Mouse (Mus musculus): ENCODE measurements around the gene Cyp2c23.

Gene Cyp2c23

DNA sequence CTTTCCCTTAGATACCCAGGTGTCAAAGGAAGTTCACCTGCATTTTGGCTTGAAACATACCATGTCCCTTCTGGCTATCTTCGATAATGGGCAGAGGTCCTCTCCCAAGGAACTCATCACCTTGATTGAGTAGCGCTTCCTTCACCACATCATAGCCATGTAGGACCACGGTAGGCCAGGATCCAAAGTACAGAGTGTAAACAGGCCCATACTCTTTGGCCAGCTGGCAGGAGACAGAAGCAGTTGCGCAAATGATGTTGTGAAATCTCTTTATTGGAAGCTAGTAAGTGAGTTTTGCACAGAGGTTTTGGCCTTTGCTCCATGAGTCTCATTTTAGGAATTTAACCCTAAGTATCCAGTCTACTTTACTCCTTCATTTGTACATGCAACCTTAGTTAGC lies 7.5 kb downstream of the Cyp2c23 start:
- DNase-seq = no peak

DNA sequence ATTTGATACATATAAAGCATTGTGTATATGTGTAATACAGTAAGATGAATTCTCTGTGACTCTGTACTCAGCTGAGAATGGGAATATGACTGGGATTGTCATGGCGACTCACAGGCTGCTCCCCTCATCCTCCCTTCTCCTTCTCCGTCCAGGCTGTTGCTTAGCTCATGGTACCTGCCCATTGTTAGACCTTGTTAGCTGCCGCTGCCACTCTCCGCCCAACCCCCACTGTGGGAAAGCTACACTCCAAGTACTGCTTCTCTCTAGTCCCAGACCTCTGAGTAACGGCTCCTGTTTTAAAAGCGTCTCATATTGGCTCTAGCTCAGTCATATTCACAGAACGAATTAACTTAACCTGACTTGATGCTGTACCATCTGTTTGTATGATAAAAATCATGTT lies 9.3 kb downstream of the Cyp2c23 start:
- no peak for DNase-seq

DNA sequence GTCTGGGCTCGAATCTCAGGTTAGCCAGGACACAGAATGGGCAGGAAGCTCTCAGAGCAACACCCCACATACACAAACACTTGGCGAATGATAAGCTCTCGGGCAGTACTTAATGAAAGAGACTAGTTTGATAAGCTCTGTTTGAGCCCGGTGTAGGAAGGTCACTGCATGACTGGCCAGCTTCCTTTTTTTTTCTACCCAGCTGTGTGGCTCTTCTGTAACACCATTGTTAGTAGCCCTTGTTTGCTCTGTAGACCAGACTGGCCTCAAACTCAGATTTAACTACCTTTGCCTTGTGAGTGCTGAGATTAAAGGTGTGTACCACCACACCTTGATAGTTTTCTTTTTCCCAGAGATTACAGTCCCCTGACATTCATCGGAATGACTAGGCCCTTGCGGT lies 15.1 kb downstream of the Cyp2c23 start:
- DNase-seq = no peak

DNA sequence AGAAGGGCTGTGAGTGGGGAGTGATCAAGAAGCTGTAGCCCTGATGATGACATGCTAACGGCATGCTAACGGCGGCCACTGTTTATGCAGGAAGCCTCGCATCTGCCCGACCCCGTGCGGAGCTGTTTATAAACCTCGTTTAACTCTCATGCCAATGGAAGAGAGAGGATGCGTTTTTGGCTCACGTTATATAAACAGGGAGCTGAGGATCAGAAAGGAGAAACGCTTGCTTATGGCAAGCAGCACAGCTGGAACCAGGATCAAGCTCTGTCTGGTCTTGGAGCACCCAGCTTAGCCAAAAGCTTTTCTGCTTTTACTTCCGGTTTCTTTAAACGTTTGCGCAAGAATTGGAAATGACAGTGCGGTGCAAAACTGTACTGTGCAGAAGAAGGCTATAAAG lies 20.2 kb downstream of the Cyp2c23 start:
- DNase-seq = no peak

DNA sequence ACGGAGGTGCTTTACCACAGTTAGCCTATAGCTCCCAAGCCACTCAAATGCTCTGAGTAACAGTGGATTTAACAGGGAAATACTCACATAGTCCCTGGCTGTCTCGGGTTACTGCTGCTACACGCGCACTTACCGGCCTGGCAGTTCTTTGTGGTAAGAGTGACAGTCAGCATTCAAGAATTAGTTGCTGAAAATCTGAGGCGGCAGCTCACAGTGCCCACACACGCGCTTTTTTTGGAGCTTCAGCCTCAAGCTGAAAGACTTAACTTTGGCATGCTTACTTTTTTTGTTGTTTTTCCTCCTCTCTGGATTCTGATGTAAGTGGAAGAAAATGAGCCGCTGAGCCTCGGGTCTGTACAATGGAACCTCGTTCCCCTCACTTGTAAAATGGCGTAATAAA lies 21.8 kb downstream of the Cyp2c23 start:
- DNase-seq = no peak

DNA sequence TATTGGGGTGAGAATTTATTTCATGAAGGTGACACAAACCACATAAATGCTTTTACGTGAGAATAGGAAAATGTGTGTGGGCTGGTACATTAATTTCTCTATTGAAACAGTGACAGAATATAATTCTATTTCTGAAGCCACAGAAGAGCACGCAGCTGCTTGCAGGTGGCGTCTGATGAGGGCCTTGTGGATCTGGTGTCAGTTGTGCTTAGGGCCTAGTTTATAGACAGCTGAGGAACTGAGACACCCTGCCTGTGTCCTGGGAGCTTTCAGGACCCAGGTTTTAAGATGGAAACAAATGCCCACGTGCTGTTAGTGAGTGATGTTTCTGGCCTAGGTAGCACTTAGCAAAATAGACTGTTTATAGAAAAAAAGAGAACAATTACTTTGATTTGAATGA lies 24.0 kb downstream of the Cyp2c23 start:
- DNase-seq = no peak

DNA sequence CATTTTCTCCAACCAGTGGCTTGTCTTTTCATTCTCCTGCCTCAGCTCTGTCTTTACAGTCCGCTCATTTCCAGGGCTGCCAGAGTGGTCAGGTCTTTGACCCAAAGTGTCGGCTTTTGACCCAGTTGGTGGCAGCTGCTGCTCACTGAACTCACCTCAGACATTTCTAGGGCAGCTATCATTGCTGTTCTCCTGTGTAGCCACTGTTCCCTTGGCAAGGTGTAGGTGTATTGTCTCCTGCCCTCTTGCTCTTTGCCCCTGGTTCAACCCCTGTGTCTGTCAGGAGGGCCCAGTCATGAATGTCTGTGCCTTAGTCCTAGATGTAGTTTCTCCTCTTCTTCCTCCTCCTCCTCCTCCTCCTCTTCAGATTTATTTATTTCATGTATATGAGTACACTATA lies 24.7 kb downstream of the Cyp2c23 start:
- DNase-seq = no peak

DNA sequence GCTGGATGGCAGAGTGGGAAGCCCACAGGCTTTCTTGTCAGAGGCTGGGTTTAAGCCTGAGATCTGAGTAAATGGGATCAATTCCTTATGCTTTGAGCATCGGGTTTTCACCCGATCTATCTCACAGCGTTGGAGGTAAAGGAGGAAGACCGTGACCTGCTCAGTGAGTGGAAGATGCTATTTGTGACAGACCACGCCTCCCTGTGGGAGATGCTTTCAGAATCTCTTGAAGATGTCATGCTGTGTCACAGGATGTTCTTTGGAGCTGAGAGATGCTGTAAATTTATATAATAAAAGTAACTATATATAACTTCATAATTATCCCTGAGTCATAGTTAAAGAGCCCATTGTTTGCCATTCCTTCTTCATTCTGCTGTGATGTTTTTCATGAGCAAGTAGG lies 28.3 kb downstream of the Cyp2c23 start:
- no peak for DNase-seq

DNA sequence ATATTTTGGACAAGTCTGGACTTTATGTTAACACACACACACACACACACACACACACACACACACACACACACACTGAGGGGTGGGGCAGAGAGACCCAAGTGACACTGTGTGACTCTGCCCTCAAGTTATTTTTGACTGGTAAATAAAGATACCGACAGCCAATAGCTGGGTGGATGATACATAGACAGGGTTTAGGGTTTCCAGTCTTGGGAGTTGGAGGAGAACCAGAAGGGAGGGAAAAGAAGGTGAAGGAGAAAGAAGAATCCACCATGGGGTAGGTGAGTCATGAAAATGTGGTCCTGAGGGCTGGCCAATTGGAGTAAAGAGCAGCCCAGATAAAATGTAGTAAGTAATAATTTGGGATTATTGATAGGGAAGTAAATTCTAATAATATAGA lies 28.9 kb downstream of the Cyp2c23 start:
- no peak for DNase-seq

DNA sequence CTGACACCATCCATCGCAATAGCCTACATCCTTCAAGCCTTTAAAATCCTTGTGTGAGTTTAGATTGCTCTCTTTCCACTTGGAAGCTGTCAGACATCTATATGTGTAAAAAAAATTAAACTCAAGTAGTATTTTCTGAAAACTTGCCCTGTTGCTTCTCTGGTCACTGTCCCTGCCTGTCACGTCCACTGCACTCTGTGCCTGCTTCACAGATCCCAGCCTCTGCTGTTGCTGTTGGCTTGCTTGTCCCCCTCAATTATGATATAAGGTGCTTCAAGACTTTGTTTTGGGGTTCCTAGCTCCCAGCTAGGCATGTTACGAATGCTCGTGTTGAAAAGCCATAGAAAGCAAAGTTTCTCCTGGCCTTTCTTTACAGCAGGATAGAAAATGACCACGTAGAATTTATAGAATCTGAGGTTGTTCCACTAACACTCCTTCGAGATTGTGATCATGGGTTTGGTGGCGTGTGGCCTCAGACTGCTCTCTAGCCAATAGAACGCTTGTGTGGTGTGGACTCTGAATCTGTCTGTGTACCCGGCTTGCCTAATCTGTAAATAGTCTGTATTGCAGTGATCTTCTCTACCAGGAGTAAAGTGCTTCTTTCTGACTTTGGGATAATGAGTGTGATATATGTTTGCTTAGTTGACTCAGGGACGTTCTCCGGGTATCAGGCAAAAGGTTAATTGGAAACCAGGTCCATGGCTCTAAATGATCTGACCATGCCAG lies 30.0 kb downstream of the Cyp2c23 start:
- no peak for DNase-seq

DNA sequence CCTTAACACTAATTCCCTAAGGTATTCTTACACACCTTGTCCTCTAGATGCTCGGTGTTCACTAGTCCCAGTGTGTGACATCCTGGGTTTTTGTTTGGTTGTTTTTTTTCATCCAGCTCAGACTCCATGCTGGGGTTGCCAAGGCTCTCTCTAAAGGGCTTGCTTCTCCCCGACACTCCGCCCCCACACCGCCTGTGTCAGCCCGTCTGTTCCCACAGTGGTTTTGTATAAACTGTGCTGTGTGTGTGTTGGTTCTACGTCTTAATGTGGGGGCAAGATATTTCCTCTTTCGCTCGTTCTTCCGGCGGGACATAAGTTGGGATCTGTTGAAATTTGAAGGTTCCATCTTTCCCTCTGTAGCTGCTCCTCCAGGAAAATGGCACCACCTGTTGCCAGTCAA lies 30.9 kb downstream of the Cyp2c23 start:
- no peak for DNase-seq

DNA sequence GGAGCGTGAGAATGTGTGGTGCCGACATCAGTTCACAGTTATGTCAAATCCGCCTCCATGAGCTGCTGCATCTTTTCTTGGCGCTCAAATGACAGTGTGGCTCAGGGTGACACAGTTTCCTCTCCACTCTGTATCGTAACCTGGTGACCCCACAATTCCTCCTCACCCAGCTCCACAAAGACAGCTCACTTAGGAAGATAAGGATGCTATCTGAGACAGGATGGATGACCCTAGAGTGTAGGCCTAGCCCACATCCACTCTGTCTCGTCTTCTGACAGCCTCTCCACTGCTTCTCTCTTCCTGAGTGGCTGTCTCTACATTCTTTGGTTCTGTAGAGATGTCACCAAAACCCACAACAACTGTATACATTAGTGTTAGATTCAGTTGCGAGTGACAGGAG lies 33.6 kb downstream of the Cyp2c23 start:
- no peak for DNase-seq

DNA sequence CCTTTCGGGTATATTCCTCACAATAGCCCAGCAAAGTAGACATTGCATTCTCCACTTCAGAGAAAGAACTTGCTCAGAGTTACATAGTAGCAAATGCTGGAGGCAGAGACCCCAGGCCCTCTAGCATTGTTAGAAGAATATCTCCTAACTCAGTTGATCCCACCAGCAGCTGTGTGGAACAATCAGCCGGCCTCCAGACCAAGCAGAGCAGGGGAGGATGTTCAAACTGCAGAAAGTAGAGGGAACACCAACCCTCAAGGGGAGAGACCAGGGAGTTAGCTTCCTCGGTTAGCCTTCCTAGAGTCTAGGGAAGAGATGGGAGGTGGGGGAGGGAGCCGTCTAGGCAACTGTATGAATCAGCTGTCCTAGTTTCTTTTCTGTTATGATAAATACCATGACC lies 36.5 kb downstream of the Cyp2c23 start:
- no peak for DNase-seq

DNA sequence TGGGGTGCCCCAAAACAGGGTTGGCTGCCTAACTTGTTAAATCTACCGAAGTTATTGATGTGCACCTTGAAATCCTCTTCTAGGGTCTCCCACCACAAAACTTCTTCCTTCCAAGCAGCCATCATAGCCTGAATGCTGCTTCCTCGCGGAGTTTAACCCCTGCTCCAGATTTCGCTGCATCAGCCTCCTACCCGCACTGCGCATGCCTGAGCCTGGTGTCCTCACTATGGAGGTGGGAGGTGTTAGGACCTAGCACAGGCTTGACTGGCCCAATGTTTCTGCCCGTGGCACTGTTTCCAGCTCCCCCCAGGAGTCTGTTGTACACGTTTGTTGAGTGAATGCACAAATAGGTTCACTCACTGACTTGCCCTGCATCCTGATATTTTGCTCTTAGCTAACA lies 38.6 kb downstream of the Cyp2c23 start:
- DNase-seq = no peak

DNA sequence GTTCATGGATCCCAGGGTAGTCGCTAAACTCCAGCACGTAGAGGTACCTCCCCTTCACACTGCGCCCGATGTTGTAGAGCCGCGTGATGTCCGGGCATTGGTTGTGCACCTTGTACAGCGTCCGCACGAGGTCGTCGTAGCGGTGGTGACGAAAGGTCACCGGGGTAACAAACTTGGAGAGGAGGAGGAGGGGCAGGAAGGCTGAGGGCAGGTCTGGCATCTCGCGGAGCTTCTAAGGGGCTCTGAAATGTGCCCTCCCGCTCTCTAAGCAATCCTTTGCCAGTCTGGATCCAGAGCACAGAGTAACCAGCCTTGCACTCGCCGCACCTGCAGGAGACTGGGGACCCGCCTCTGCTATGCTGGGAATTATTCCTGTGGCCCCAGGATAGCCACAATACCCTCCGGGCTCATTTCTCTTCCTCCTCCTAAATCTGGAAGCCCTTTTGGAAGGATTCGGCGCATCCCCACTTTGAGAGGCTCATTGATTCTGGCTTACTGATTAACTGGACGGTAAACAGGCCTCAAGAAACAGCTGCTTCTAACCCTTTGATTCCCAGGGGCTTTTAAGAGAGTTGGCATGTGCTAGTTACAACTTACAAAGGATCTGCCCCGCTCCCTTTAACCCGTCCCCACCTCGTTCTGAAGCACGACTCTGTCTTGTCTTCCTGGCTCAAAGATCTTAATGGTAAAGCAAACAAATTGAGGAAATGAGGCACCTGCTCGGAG lies 42.8 kb downstream of the Cyp2c23 start, which contains the start of gene Cpn1:
Cpn1 (minus strand) TSS at position 488 of the 726 bp plus-strand sequence.
- DNase-seq = no peak

DNA sequence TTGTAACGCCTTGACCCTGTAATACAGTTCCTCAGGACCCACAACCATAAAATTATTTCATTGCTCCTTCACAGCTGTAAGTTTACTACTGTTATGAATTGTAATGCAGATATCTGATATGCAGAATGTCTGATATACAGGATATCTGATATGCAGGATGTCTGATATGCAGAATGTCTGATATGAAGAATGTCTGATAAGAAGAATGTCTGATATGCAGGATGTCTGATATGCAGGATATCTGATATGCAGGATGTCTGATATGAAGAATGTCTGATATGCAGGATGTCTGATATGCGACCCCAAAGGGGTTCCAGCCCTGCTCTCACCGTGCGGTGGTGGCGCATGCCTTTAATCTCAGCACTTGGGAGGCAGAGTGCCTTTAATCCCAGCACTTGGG lies 47.0 kb downstream of the Cyp2c23 start:
- no peak for DNase-seq

DNA sequence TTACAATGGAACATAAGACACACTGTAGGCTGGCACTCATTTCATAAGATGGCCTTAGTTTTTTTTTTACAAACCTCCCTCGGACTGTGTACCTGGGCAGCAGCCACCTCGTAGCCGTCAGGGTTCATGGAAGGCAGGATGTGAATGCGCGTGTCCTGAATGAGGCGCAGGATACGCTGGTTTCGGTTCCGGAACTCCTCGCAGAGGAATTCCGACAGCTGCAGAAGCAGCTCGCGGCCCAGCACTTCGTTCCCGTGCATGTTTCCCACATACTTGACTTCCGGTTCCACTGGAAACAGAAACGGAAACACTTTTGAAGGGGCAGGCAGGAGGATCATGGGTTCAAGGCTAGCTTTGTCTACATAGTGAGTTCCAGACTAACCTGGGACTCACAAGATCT lies 48.3 kb downstream of the Cyp2c23 start:
- DNase-seq = no peak

DNA sequence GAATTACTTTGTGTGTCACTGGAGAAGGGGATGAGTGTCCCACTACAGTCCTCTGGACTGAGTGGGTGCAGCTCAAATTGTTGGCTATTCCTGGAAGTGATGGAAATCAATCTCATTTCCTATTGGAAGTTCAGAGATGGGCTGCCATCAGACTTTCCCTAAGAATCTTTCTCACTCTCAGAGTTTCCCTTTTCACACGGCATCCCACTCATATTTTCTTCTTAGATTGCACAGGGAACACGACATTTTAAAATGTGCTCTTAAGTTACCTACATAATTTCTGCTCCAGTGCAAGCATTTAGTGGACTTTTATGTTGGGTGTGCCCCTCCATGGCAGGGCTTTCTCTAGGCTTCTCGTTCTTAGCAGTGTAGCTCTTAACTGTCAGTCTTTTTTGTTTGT lies 51.2 kb downstream of the Cyp2c23 start:
- no peak for DNase-seq

DNA sequence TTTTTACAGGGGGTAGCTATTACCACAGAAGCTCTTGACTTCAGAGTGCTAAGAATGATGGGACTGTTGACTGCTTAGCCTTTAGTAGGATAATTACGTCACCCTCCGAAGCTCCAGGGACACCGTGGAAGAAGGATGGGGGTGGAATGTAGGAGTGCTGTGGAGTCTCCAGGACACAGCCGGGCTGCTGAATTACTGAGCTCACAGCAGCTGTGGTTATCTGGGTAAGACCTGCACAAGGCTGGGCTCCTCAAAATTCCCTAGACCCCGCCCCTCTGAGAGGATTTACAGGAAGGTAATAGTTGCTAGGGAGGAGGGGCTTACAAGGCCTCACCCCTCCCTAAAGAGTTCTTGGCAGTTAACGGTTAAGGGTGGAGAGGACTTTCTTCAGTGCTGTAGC lies 52.3 kb downstream of the Cyp2c23 start:
- DNase-seq = no peak

DNA sequence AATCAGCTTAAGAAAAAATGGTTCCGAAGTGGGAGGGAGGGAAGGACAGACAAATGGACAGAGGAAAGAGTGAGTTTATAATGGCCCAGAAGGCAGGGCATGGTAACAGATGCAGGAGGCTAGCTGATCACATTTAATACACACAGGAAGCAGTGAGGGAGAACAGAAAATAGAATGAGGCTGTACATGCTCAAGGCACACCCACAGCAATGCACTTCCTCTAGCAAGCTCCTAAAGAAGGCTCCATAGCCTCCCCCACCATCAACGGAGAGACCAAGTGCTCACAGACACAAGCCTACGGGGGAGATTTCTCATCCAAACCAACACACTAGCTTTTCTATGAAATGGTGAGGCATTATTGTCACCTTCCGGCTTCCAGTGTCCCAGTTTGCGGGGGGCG lies 54.8 kb downstream of the Cyp2c23 start:
- no peak for DNase-seq

DNA sequence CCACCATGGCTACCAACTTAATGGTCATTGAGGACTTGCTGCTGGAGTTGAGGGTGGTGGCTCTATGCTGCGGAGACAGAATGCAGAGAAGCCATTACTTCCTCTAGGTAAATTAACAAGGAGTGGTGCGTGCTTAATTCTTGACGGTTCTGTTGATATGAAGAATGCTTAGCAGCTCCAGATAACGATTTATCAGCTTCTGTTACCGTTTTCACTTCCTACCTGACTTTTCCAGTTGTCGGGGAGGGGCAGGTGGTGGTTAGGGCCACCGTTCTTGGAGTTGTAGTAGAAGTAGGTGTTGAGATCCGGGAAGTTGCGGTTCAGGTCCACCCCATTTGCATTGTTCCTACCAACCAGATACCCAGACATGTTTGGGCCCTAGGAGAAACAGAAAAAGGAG lies 55.3 kb downstream of the Cyp2c23 start:
- no peak for DNase-seq

DNA sequence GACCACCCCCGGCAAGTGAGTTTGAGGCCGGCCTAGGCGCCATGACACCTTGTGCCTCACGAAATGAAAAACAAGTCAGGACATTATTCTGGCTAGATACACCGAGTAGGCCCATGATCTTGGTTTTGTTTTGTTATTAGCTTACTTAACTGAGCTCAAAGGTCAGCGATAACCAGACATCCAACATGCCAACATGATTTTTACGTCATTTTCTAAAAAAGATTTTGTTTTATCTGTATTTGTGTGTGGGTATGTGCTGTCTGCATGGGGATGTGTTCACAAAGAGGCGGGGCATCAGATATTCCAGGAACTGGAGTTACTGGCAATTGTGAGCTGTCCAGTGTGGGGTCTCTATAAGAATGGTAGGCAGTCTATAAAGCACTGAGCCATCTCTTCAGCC lies 56.9 kb downstream of the Cyp2c23 start:
- DNase-seq = no peak

DNA sequence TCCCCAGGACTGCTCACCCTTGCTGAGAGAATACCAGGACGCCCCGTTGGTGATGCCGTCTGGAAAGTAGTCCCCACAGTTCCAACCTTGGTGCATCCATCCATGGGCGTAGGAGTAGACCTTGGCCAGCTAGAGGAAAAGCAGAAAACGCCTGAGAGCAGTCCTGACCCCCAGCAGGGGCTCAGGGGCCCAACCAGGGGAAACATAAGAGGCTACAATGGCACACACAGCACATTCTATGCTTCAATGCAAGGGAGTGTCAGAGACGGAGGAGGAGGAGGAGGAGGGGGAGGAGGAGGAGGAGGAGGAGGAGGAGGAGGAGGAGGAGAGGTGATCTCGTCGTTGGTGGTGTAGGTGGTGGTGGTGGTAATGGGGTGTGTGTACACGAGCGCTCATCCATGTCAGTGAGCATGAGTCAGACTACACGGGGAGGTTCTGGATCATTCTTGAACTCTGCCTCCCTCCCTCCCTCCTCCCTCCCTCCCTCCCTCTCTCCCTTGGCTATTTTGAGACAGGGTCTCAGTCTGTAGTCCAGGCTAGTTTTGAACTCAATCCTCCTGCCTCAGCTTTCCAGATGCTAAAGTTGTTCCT lies 60.5 kb downstream of the Cyp2c23 start:
- DNase-seq = no peak

DNA sequence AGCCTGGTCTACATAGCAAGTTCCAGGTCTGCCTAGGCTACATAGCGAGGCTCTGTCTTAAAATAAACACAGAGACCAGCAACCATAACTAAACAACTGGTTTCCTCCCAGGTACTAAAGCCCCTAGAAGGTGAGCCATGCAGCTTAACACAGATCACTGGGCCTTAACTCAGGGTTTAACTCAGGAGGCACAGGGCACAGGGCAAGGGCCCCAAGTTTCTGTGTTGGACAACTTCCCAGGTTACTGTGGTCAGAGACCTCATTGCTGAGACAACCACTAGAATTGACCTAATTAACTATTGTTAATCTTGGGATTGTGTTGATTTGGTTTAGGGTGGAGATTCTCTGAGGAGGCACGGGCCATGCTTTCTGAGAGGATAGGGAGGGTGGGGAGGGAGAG lies 62.5 kb downstream of the Cyp2c23 start:
- DNase-seq = no peak

Measured in cerebellum, adult 11-12 months (tissue).